Mouse (Mus musculus) B cell, adult (primary cell): ENCODE data around the gene Zfp53. TPM values are rescaled to one million over a fixed set of nuclear protein-coding genes. Genes with fewer than 3 reads are reported as not detected.

Experiments used
- total RNA-seq: library from RNA; stranded (reverse); gene quantifications from 4 replicates; pipeline ENCODE4 v1.2.4, GENCODE M21; 2023; ENCODE audit not compliant: inconsistent age

Zfp53 gene
- 10.0 to 17.1 TPM (median 15.7 TPM) in 4 replicates for total RNA-seq

DNA sequence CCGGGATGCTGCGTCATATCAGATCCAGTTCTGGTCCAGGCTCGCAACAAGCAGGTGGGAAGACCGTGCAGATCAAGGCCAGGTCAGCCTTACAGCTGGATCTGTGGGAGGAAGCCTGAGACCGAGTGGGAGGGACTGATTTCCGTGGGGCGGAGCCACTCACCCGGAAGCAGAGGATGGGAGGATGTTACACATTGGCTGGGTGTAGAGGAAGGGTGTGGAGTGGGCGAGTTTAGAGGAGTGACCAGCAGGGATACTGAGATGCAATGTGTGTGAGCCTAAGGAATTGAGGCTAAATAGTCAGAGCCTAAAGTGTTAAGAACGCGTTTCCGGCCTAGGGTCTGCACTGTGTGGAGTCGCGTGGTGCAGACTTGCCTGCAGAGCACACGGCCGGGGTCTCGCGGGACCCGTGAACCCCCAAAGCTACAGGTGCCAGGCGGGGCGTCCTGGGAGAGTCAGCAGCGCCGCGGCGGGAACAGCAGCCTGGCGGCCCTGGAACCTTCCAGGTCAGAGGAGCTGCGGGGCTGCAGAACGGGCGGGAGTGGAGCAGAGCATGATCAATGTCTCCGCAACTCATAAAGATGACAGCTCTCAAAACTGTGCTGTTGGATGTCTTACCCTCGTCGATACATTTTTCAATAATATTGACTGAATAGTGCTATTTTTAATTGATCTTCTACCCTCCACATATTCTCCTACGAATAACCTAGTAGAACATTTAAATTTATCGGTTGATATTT, at the start of gene Zfp53:
Gene Zfp53, plus strand, starts transcription at position 239 of the 740 bp plus-strand sequence.

DNA sequence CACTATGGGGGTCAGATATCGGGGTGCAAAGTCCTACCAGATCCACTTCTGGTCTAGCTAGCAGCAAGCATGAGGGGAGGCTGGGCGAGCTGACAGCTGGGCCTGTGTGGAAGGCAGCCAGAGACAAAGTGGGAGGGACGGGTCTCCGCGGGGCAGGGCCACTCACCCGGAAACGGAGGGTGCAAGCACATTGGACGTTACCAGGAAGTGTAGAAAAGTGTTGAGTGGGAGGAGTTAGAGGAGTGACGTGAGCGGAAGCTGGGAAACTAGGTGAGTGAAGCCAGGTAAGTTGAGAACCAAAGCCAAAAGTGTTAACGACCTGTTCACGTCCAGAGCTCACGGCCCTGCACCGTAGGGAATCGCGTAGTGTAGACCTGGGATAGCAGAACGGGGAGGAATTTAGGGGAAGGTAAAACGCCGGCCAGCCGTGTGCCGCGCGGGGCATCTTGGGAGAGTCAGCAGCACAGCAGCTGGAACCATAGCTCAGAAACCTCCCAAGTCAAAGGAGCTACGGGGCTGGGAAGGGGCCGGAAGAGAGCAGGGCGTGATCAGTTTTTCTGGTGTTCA, 38.6 kb upstream of the Zfp53 start, which contains the start of gene Zfp51:
Gene Zfp51, plus strand, starts transcription at position 237 of the 567 bp plus-strand sequence.

DNA sequence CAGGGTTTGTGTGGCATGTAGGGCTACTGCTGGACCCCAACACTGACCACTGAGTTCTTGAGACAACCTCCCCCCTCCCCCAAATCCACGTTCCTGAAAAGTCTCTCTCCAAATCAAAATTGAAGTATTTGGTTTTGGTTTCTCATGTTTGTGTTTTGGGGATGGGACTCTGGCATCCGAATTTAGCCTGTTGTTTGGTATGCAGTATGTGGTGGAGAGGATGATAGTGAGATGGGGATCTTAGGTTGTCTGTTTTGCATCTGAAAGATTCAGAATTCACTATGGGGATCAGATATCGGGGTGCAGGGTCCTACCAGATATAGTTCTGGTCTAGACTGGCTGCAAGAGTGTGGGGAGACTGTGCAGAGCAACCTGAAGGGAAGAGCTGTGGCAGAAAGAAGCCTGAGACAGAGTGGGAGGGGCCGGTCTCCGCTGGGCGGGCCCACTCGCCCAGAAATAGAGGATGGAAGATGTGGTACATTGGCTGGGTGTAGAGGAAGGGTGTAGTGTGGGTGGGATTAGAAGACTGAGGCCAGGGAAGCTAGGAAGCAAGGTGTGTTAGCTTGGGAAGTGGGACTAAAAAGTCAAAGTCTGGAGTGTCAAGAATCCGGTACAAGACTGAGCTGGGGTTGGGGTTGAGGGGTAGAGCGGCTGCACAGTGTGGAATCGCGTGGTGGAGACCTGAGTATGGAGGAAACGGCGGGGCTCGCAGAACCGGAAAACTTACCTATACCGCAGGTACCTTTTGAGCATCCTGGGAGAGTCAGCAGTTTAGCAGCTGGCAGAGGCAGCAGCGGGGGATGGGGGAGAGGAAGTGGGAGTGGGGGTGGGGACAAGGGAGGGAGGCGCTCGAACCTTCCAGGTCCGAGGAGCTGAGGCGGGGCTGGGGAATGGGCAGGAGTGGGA, 46.6 kb downstream of the Zfp53 start, which contains the start of gene Zfp52:
Gene Zfp52, plus strand, starts transcription at position 444 of the 906 bp plus-strand sequence.

Other genes starting within 250 kb of the Zfp53 start
- not detected in 4 replicates for gene Vmn1r235, start 232.6 kb upstream of the Zfp53 start, total RNA-seq
- gene Vmn1r236, start 206.1 kb upstream of the Zfp53 start, total RNA-seq, result not detected in 4 replicates
- gene Vmn1r237, start 177.1 kb upstream of the Zfp53 start, total RNA-seq, result not detected in 4 replicates
- 4.2 to 5.2 TPM (median 4.9 TPM) in 4 replicates for gene Zfp677, start 105.2 kb upstream of the Zfp53 start, total RNA-seq
- 1.4 to 3.2 TPM (median 2.0 TPM) in 4 replicates for gene Zfp54, start 65.8 kb upstream of the Zfp53 start, total RNA-seq
- 13.1 to 15.9 TPM (median 14.6 TPM) in 4 replicates for gene Zfp51, start 38.6 kb upstream of the Zfp53 start, total RNA-seq
- gene Zfp52, start 46.5 kb downstream of the Zfp53 start, total RNA-seq, result 14.1 to 15.9 TPM (median 15.5 TPM) in 4 replicates
- gene Zfp948, start 78.0 kb downstream of the Zfp53 start, total RNA-seq, result 1.1 to 2.2 TPM (median 1.8 TPM) in 4 replicates
- 10.2 to 11.4 TPM (median 10.7 TPM) in 4 replicates for gene Zfp983, start 161.6 kb downstream of the Zfp53 start, total RNA-seq
- gene Gm10226, start 202.9 kb downstream of the Zfp53 start, total RNA-seq, result 6.2 to 16.8 TPM (median 11.7 TPM) in 4 replicates
- gene Zfp760, start 218.7 kb downstream of the Zfp53 start, total RNA-seq, result 2.0 to 2.2 TPM (median 2.1 TPM) in 4 replicates
- 3.2 to 6.0 TPM (median 5.1 TPM) in 4 replicates for gene Zfp229, start 241.8 kb downstream of the Zfp53 start, total RNA-seq